Mouse (Mus musculus) brown adipose tissue, adult 24 weeks (tissue): ENCODE data around the gene Apoc1. TPM values are rescaled to one million over a fixed set of nuclear protein-coding genes. Genes with fewer than 3 reads are reported as not detected.
"Not testable (repeated sequence)": the region's sequence is repeated elsewhere in the genome, so short reads cannot be mapped to it uniquely, and the experiment has no call there.

Experiments used
- H3K27ac ChIP-seq: fragments of 200-500 bp; replicated peaks from 2 replicates; pipeline ENCODE4 v1.5.1; 2012; ENCODE audit warnings: low read depth, mild to moderate bottlenecking, low read length
- H3K4me1 ChIP-seq: fragments of 200-500 bp; 2 replicates; pipeline ENCODE4 v1.6.1; 2012; ENCODE audit warnings: low read length, mixed read lengths; ENCODE audit not compliant: control insufficient read depth, insufficient read depth, insufficient read length
- H3K4me3 ChIP-seq: fragments of 200-500 bp; 2 replicates; pipeline ENCODE4 v1.5.1; 2012; ENCODE audit warnings: low read depth, mild to moderate bottlenecking, low read length, moderate library complexity; ENCODE audit not compliant: insufficient read depth
- polyA plus RNA-seq: library from polyadenylated mRNA; stranded (reverse); fragments of >200 nt; gene quantifications from 2 replicates; pipeline ENCODE4 v1.2.4, GENCODE M21; 2012; ENCODE audit not compliant: missing spikeins, insufficient read depth, insufficient read length

The Apoc1 gene
- polyA plus RNA-seq, 1 experiment = 1,406 TPM

DNA sequence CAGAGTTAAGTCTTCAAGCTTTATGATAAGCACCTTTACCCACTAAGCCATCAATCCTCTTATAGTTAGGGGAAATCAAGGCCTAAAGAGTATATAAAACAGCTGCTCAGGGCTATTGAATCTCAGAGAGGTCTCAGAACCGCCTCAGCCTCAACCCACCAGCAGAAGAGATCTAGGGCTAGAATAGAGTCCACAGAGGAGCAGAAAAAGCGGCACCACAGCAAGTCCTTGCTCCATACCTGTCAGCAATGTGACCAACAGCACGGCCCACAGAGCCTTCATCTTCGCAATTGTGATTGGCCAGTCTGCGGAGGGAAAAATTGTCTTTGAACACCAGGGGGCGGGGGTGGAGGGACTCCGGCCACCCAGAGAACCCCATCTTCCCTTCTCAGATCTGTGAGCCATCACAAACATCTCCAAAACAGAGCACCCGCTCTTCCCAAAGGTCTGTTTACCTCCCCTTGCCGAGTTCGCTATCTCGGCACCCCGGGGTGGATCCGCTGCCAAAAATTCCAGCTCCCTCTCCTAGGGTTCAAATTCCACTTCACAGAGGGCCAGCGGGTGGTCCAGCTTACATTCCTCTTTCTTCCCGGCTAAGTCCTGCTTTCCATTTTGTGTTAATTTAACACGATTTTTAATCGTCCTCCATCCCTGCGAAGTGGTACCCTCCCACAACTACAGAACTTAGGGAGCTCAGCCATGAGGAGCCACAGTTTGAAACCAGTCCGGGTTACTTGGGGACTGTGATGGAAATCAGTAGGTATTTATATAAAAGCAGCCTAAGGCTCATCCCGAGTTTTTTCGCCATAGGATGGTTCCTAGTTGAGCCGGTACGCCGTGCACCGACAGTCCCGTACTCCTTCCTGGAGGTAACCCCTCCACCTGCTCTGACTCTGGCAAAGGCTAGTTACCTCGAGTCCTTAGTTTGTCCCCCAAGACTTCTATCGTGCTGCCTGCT is 5.8 kb upstream of the Apoc1 start:
- peaks cover 37% of the 10 kb centered on the region for H3K4me1 ChIP-seq
- peak overlapping the region; percentile 64 for H3K4me3 ChIP-seq
- H3K27ac ChIP-seq = peak overlapping the region; percentile 90

DNA sequence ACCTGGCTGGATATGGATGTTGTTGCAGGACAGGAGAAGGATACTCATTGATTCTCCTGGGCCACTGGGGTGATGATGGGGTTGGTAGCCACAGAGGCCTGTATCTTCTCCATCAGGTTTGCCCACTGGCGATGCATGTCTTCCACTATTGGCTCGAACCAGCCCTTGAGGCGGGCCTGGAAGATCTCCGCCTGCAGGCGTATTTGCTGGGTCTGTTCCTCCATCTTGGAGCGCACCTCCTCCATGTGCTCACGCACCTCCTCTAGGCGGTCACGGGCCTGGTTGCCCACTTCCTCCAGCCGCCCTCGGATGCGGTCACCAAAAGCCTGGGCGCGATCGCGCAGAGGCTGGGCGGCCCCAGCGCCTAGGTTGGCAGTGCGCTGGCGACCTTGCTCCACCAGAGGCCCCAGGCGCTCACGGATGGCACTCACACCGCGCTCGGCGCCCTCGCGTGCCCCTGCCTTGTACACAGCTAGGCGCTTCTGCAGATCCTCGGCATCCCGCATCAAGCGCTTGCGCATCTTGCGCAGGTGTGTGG is 3.9 kb upstream of the Apoc1 start:
- Histone ChIP-seq H3K4me1 (peaks cover 30% of the 10 kb centered on the region), H3K4me3 (no peak overlapping the region), H3K27ac (no peak overlapping the region)

DNA sequence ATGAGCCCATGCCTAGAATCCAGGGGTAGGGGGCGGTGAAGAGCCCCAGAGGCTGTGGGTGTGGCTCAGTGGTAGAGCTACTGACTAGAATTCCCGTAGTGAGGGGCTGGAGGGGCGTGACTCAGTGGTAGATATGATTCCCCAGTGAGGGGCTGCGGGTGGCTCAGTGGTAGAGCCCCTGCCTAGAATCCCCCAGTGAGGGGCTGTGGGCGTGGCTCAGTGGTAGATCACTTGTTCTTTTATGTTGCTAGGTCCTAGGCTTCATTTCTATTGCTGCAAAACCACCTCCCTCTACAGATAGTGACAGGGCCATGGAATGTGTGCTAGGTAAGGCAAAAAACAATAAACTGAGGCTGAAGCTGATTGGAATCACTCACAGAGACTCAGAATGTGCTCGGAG is 3.4 kb upstream of the Apoc1 start:
- H3K4me3 ChIP-seq = no peak overlapping the region
- H3K4me1 ChIP-seq = peaks cover 29% of the 10 kb centered on the region
- H3K27ac ChIP-seq = 0 out of 2 replicates have a peak overlapping the region, but pooled peaks have one; percentile 1

DNA sequence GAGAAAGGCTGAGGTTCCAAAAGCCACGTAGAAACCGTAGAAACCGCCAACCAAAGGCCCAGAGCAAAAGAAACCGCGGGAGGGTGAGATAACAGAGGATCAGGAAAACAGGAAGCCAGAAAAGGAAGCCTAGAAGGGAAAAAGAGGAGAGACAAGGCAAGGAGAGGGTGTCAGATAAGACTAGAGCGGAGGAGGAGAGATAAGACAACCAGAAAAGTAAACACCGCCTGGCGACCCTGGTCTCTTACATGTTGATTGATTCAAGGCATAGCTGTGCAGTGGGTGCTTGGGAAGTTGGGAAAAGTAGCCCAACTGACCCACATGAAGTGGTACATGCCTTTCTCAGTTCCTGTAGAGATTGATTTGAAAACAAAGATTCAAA is 2.7 kb upstream of the Apoc1 start:
- no peak overlapping the region for H3K4me3 ChIP-seq
- H3K4me1 ChIP-seq = peaks cover 25% of the 10 kb centered on the region
- peak overlapping the region; percentile 87 for H3K27ac ChIP-seq

DNA sequence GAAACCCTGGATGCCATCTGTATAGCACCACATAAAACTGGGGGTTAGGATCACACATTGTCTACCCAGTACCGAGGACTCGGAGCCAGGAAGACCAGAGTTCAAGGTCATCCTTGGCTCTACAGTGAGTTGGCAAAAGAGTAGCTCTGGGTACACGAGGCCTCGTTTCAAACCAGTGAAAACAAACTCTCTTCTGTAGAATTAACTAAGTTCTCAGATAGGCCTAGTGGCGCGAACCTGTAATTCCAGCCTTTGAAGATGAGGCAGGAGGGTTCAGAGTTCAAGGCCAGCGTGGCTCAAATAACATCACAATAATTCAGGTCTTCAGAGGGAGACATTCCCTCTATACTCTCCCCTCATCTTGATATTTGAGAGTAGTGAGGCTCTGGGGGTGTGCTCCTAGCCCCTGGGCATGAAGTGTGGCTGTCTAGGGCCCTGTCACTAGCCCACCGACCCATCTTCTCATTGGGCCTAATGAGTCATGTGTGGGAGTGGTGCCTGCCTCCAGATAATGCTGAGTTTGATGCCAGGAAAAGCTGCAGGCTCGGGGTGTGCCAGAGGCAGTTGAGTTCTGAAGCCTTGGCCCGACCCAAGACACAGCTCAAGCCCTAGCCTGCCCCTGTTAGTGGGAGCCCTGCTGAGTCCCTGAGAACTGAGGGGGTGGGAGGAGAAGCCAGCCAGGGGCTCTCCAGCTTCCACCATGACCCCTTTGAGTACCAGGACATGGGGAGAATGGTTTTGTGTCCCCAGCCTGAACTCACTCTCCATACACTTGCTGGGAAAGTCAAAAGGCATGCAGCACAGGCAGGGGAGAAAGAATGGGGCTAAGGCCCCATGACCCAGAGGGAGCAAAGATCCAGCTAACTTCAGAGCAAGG is 2.1 kb upstream of the Apoc1 start:
- Histone ChIP-seq H3K4me1 (peaks cover 19% of the 10 kb centered on the region), H3K27ac (peak overlapping the region; percentile 87), H3K4me3 (no peak overlapping the region)

DNA sequence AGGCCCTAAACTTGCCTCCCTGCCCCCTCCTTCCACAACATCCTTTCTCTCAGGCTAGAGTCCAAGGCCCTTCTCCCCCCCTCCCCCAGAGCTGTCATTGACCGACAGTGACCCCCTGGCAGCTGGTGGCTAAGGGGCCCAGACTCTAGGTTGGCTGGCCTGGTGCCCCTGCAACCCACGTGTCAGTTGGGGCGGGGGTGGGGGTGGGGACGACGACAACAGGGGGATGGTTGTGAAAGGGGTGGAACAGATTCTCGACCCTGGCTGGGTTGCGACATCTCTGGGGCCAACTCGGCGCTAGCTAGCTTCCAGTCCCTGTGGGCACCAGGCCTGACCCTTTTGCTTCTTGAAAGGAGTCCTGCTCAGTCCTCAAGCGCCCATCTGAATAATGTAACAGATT is 961 bp upstream of the Apoc1 start:
- H3K27ac ChIP-seq = peak overlapping the region; percentile 87
- no peak overlapping the region for H3K4me3 ChIP-seq
- H3K4me1 ChIP-seq = peaks cover 14% of the 10 kb centered on the region

DNA sequence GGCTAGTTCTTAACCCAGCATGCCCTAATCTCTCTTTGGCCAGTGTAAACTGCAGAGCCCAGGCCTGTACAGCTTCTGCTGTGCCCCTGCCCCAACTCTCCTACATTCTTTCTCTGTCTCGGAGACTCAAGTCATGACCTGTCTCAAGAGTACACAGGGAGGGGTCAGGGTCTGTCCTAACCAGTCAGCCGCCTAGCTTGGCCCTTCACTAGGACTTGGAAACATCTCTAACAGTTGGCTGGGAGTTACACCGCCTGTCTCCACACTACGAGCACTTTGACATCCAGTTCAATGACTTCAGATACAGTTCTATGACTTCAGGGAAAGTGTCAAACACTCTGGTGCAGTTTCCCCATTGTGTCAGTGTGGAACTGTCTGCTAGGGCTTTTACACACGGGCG is 1.0 kb downstream of the Apoc1 start:
- H3K4me3 ChIP-seq = peak overlapping the region; percentile 57
- peaks cover 14% of the 10 kb centered on the region for H3K4me1 ChIP-seq
- peak overlapping the region; percentile 94 for H3K27ac ChIP-seq

DNA sequence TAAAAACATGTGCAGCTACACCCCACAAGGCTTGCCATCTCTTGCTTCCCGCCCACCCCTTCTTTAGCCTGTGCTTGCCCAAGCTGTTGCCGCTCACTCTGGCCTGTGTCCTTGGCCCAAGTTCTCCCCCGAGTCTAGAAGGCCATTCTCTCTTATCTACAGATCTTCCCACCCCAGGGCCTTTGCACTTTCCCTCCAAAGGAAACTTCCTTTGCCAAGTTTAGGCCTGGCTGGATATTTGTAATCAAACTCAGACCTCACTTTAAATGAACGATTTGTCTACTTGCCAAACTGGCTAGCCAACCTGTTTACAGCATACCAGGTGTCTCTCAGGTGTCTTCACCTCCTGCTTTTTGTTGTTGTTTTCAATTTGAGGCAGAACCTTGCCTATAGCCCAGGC is 1.6 kb downstream of the Apoc1 start:
- Histone ChIP-seq H3K4me1 (peaks cover 14% of the 10 kb centered on the region), H3K4me3 (no peak overlapping the region), H3K27ac (peak overlapping the region; percentile 94)

DNA sequence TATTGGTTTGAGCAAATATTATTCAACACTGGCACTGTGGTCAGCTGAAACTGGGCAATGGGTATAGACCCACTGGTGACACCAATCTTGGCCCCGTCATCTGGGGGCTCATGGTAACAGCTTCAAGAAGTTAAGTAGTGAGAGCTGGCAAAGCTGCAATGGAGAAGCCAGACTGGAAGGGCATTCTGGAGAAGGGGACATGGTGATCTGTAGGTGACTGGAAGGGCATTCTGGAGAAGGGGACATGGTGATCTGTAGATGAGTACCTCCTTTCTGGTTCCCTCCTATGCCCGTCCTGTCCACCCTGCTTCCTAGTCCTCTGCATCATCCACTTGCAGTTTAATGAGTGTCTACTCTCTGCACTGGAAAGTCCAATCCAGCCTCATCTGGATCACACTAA is 3.8 kb downstream of the Apoc1 start:
- no peak overlapping the region for H3K4me3 ChIP-seq
- no peak overlapping the region for H3K27ac ChIP-seq
- H3K4me1 ChIP-seq = peaks cover 3% of the 10 kb centered on the region

DNA sequence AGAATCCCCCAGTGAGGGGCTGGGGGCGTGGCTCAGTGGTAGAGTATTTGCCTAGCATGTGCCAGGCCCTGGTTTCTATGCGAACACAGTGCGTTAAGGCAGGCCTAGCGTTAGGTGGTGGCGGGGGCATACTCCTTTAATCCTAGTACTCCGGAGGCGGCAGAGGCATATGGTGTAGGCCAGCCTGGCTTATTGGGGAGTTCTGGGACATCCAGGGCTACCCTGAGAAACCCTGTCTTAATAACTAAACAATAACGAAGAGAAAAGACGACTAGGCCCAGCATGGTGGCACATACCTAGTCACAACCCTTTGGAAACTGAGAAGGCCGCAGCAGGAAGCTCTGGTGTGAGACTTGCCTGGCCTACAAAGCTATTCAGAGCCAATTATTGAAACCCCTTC is 4.4 kb downstream of the Apoc1 start:
- H3K4me3 ChIP-seq = no peak overlapping the region
- H3K27ac ChIP-seq = no peak overlapping the region
- peaks cover 3% of the 10 kb centered on the region for H3K4me1 ChIP-seq

DNA sequence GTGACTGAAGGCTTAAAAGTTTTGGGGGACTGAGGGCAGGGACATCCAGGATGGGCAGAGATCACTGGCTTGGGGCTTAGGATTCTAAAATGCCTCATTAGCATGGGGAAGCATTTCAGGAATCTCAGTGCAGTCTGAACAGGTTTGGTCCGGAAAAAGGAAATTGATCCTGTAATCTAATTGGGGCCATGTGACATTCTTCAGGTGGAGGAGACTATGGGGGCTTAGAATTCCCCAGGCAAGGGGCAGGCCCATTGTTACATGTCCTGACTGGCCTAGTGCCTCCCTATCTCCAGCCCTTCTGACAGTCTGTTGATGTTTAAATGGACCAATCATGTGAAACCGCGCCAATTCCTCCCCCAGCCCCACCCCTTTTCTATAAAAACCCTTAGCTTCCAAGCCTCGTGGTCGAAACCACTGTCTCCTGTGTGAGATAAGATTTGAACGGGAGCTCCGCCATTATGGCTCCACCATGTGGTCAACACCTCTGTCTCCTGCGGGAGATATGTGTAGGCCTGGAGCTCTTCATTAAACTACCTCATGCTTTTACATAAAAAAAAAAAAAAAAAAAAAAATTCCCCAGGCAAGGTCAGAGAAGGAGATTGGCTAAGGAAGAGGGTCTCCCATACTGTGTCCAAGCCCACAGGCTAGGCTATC is 5.4 kb downstream of the Apoc1 start:
- H3K4me3 ChIP-seq, H3K27ac ChIP-seq, H3K4me1 ChIP-seq: not testable (repeated sequence)

DNA sequence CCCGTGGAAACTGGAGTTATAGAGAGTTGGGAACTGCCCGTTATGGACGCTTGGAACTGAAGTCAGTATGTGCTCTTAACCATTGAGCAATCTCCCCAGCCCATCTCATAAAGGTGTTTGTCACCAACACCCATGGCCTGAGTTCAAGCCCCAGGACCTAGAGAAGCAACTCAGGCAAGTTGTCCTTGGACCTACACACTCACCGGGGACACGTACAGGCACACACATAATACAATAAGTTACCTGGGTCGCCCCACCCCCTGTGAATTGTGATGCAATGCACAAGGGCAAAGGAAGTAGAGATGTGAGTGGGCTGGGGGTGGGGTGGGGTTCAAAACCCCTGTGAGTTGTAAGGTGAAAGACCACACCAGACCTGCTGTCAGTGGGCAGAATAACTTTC is 5.9 kb downstream of the Apoc1 start:
- Histone ChIP-seq H3K4me3 (no peak overlapping the region), H3K27ac (no peak overlapping the region)

DNA sequence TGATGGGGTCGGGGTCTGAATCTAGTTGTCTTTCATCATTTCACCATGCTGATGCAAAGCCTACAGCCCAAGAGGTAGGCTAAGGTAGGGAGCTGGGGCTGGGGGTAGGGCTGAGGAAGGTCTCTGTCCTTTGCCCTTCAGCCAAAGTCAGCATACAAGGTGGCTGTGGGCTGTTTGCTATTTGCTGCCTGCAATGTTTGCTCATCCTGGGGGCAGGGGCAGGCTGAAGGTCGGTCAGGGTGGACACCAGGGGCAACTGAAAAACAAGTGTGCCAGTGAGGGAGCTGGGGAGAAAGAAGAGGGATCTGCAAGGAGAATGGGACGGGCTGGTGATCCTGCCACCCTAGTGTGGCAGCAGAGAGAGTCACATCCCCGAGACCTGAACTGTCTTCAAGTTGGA is 7.1 kb downstream of the Apoc1 start:
- Histone ChIP-seq H3K27ac (no peak overlapping the region), H3K4me1 (no peaks in the 10 kb centered on the region), H3K4me3 (no peak overlapping the region)

More for the DNA sequence above, 5.9 kb downstream of the Apoc1 start:
- H3K4me1 ChIP-seq = no peaks in the 10 kb centered on the region

DNA sequence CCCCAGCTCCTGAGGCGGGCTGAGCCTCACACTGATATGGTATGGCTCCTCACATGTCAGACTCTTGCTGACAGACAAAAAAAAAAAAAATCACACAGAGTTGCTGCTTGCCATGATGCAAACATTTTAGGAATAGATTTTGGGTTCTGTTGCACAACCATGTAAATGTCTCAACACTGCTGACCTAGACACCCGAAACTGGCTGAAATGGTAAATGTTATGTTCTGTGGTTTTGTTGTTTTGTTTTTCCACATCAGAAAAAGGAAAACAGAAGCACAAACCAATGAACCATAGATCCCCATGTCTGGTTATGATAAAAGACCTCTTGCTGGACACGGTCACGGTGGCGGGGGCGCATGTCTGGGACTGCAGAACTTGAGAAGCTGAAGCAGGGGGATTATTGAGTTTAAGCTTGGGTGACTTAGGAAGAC is 8.7 kb downstream of the Apoc1 start:
- H3K27ac ChIP-seq = peak overlapping the region; percentile 17; the same call in 1 of the 2 replicates
- H3K4me1 ChIP-seq = no peaks in the 10 kb centered on the region
- no peak overlapping the region for H3K4me3 ChIP-seq

DNA sequence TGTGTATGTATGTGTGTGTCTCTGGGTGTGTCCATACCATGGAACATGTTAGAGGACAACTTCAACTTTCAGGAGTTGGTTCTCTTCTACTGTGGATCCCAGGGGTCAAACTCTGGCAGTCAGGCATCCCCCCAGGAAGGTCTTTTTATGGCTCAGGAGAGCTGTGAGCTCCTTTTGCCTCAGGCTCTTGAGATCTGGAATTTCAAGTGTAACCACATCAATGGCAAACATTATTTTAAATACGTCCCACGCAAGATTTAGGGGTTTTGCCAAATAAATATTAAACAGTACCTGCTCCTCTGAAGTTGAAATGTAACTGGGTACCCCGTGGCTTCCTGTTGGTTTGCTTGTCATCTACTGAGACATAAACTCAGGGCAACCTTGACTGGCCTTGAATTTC is 9.5 kb downstream of the Apoc1 start:
- Histone ChIP-seq H3K4me3 (no peak overlapping the region), H3K4me1 (no peaks in the 10 kb centered on the region), H3K27ac (no peak overlapping the region)
